Mouse (Mus musculus): ENCODE data around the gene Ramp2.

DNA sequence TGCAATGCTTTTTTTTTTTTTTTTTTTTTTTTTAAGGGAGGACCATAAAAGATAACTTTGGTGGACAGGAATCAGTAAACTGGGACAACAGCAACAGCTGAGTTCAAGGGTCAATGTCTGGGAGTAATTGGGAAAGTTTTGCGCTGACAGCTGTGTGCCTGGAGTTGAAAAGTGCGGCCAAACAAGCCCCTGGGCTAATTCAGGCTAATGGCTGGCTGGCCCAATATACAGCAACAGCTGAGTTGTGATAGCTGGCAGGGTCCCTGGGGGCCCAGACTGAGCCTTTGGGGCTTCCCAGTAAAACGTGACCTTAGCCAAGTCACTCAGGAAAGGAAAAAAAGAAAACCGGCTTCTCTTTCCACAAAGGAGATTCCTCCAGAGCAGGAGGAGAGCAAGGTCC is 757 bp upstream of the Ramp2 start:
- TF ChIP-seq CTCF (IDR thresholded peaks at IDR 0.05; ENCODE audit: insufficient read depth, low read length) (no peak), POLR2A (IDR thresholded peaks at IDR 0.05; ENCODE audit: borderline replicate concordance, extremely low read depth, low read depth, low read length) (no peak)
